Mouse (Mus musculus) bone marrow macrophage, adult 2 months (primary cell): ENCODE measurements around the gene Nxpe2. TPM values are rescaled to one million over a fixed set of nuclear protein-coding genes. Genes with fewer than 3 reads are reported as not detected.

Source experiments
- H3K27ac ChIP-seq: 2 replicates; pipeline ENCODE4 v1.5.1; 2012; ENCODE audit warnings: low read depth, low read length; ENCODE audit not compliant: insufficient read depth
- H3K4me1 ChIP-seq: 2 replicates; pipeline ENCODE4 v1.6.1; 2012; ENCODE audit warnings: low read length; ENCODE audit not compliant: control insufficient read depth, insufficient read depth
- H3K4me3 ChIP-seq: 2 replicates; pipeline ENCODE4 v1.5.1; 2012; ENCODE audit warnings: mild to moderate bottlenecking, low read length, moderate library complexity; ENCODE audit not compliant: insufficient read depth
- CTCF ChIP-seq: IDR thresholded peaks from 2 replicates; pipeline ENCODE4 v1.5.1; 2012; ENCODE audit warnings: low read depth, mild to moderate bottlenecking, low read length, moderate library complexity
- POLR2A ChIP-seq: IDR thresholded peaks from 2 replicates; pipeline ENCODE4 v1.6.1; 2012; ENCODE audit warnings: mild to moderate bottlenecking, low read depth, low read length, borderline replicate concordance
- polyA plus RNA-seq: library from polyadenylated mRNA; stranded (reverse); fragments of >200 nt; gene quantifications from 2 replicates; pipeline ENCODE4 v1.2.4, GENCODE M21; 2012; ENCODE audit not compliant: missing spikeins, insufficient read depth, insufficient read length

Gene Nxpe2
- polyA plus RNA-seq = not detected in 2 replicates

GRCm38 (mm10) chr9:48353148-48353698 is at the start of gene Nxpe2:
Gene Nxpe2 (minus strand): TSS chr9:48353454.
- peaks cover 16% of the 10 kb centered on the region for H3K4me1 ChIP-seq
- H3K27ac ChIP-seq = no peak within 1 kb of the TSS
- H3K4me3 ChIP-seq = no peak within 1 kb of the TSS
- no peak for TF ChIP-seq CTCF
- TF ChIP-seq POLR2A = no peak

GRCm38 (mm10) chr9:48389983-48390382 is 36.7 kb upstream of the Nxpe2 start:
- no peak overlapping the region for H3K27ac ChIP-seq

GRCm38 (mm10) chr9:48388451-48388850 is 35.2 kb upstream of the Nxpe2 start:
- Histone ChIP-seq H3K27ac (no peak overlapping the region), H3K4me1 (peaks cover 12% of the 10 kb centered on the region), H3K4me3 (no peak overlapping the region)
- TF ChIP-seq CTCF = no peak
- TF ChIP-seq POLR2A = no peak

More at GRCm38 (mm10) chr9:48389983-48390382, 36.7 kb upstream of the Nxpe2 start:
- TF ChIP-seq POLR2A (no peak), CTCF (no peak)
- peaks cover 12% of the 10 kb centered on the region for H3K4me1 ChIP-seq
- no peak overlapping the region for H3K4me3 ChIP-seq

- H3K27ac ChIP-seq = no peak overlapping the region
- no peak for TF ChIP-seq POLR2A
- no peak for TF ChIP-seq CTCF
- no peak overlapping the region for H3K4me3 ChIP-seq
- peaks cover 4% of the 10 kb centered on the region for H3K4me1 ChIP-seq
Measured at GRCm38 (mm10) chr9:48374357-48374756, 21.1 kb upstream of the Nxpe2 start.

- no peak overlapping the region for H3K27ac ChIP-seq
- TF ChIP-seq POLR2A = no peak
- no peak overlapping the region for H3K4me3 ChIP-seq
- peaks cover 4% of the 10 kb centered on the region for H3K4me1 ChIP-seq
Measured at GRCm38 (mm10) chr9:48373232-48373878, 20.1 kb upstream of the Nxpe2 start.

- H3K4me1 ChIP-seq = peaks cover 7% of the 10 kb centered on the region; the same call in 1 of the 2 replicates
- no peak overlapping the region for H3K27ac ChIP-seq
- TF ChIP-seq CTCF (no peak), POLR2A (no peak)
- H3K4me3 ChIP-seq = no peak overlapping the region
Measured at GRCm38 (mm10) chr9:48362743-48363142, 9.5 kb upstream of the Nxpe2 start.

GRCm38 (mm10) chr9:48361815-48362631 is 8.8 kb upstream of the Nxpe2 start:
- Histone ChIP-seq H3K27ac (no peak overlapping the region), H3K4me3 (no peak overlapping the region), H3K4me1 (peaks cover 13% of the 10 kb centered on the region)
- TF ChIP-seq POLR2A = no peak
- TF ChIP-seq CTCF = no peak

- peaks cover 16% of the 10 kb centered on the region for H3K4me1 ChIP-seq
- H3K4me3 ChIP-seq = no peak overlapping the region
- no peak overlapping the region for H3K27ac ChIP-seq
- TF ChIP-seq POLR2A (no peak), CTCF (no peak)
Measured at GRCm38 (mm10) chr9:48360826-48361225, 7.6 kb upstream of the Nxpe2 start.

GRCm38 (mm10) chr9:48357097-48357496 is 3.8 kb upstream of the Nxpe2 start:
- H3K4me1 ChIP-seq = peaks cover 16% of the 10 kb centered on the region
- no peak overlapping the region for H3K27ac ChIP-seq
- no peak overlapping the region for H3K4me3 ChIP-seq
- no peak for TF ChIP-seq POLR2A

- Histone ChIP-seq H3K4me1 (peaks cover 16% of the 10 kb centered on the region), H3K4me3 (no peak overlapping the region), H3K27ac (no peak overlapping the region)
- TF ChIP-seq POLR2A = no peak
- peak; percentile 65; the same call in 1 of the 2 replicates for TF ChIP-seq CTCF
Measured at GRCm38 (mm10) chr9:48354793-48355192, 1.5 kb upstream of the Nxpe2 start.
